Mouse (Mus musculus): Measurements from ENCODE around the gene Rasip1.
"Not testable (repeated sequence)": the region's sequence is repeated elsewhere in the genome, so short reads cannot be mapped to it uniquely, and the experiment has no call there.

Rasip1 gene

DNA sequence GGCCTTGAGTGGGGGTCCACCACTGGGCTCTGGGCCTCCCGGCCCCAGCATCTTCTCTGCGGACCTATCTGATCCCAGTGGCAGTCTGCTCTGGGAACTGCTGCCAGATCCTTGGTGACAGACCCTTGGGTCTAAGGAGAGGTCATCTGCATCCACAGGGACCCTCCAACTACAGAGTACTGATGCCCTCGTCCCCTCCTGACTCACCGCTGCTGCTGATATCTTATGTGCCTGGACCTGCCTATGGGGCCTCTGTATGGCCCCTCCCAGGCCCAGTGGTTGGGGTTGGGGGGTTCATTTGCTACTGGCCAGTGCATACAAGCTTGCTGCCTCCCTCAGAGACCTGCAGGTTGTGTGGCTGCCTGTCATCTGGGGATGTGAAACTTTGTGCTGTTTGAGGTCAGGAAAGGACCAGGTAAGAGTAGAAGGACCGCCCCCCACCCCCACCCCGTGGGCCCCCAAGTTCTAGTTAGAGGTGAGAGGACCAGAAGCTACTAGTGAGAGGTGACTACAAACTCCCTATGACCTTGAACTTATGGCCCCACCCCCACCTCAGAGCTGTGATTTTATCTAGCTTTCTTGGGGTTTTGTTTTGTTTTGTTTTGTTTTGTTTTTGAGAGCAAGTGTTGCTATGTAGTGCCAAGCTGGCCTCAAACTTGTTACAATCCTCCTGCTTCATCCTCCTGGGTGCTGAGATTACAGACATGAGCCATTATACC is 17.7 kb downstream of the Rasip1 start:
- no peak for DNase-seq (ENCODE audit: low spot score)

DNA sequence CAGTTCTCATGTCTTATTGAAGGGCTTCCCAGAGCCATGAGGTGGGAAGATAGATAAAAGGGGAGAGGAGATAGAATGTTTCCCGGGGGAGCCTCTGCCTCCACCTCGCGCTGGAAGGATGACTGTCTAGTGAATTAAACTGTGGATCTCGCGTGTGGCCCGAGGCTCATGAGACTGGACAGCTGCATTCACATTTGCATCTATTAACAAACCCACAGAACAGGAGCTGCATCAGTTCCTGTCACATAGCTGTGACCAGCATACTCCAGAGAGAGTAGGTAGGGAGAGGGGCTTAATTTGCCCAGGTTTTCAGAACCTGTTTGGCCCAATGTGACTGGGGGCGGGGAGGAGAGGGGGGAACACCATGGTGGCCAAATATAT is 18.3 kb downstream of the Rasip1 start:
- no peak for DNase-seq (ENCODE audit: low spot score)

DNA sequence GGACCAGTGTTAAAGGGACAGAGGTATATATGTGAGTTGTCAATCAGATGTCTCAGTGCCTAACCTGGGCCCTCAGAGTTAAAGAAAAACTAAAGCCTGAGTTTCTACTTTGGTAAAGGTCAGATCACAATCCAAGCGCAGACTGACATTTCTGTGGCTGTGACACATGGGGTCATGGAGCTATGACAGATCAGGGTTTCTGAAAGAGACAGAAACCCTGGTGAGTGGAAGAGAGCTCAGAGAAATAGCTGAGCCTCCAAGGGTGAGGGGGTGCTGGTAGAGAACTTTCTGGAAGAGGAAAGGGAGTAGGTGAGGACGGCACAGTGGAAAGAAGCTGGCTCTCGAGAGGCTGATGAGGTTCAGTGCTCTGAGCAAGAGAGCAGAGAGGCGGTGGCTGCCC is 19.4 kb downstream of the Rasip1 start:
- no peak for DNase-seq (ENCODE audit: low spot score)

DNA sequence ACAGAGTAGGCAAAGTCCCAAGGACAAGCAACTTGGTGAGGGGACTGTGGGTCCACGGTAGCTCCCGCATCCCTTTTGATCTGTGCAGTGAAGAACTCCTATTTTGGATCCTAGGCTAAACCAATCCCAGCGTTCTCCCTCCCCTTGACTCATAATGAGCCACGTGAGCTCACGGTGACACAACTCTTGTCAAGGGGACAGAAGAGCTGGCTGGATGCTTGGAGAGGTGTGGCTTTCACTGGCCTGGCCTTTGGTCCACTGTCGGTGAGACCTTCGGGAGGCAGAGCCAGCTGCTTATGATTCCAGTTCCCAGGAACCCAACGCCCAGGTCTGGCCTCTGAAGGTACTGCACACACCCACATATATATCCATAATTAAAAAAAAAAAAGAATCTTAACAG is 22.1 kb downstream of the Rasip1 start:
- no peak for DNase-seq (ENCODE audit: low spot score)

DNA sequence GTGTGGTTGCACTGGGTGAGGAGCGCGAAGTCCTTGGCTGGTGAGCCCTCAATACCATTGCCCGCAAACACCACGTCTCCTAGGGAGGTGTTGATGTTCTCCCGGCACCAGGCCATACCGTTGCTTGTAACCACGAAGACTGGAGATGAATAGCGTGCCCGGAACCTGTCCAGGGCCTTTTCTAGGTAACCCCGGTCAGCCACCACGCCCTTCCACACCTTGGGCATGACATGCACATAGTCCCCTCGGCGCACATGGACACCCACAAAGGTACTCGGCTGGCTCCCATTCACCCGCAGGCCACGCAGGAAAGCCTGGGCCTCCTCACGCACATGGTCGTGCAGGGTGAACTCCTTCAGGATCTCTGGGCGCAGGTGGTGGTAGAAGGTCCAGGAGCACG is 23.2 kb downstream of the Rasip1 start:
- not testable (repeated sequence) for DNase-seq (ENCODE audit: low spot score)

DNA sequence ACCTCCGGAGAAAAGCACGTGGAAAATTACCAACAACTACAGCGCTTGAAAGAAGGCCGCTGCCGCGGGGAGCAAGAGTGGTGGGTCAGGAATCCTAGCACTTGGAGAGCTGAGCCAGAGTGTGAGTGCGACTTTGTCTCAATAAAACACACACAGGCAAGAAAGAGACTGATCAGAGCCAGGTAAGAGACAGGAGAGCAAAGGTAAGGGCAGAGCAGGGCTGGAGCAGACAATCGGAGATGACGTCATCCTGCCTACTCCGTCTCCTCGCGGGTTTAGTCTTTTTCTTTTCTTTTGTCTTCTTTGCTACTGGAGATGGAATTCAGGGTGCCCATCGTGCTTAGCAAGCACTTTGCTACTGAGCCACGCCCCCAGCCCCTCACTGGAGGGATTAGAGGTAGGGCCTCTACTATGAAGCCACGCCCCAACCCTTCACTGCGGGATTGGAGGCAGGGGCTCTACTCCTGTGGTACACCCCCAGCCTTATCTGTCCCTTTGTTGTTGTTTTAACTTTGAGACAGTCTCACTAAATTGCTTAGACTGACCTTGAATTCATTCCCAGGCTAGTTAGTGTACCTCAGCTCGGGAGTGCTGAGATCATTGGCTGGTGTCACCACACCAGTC is 27.2 kb downstream of the Rasip1 start:
- no peak for DNase-seq (ENCODE audit: low spot score)

DNA sequence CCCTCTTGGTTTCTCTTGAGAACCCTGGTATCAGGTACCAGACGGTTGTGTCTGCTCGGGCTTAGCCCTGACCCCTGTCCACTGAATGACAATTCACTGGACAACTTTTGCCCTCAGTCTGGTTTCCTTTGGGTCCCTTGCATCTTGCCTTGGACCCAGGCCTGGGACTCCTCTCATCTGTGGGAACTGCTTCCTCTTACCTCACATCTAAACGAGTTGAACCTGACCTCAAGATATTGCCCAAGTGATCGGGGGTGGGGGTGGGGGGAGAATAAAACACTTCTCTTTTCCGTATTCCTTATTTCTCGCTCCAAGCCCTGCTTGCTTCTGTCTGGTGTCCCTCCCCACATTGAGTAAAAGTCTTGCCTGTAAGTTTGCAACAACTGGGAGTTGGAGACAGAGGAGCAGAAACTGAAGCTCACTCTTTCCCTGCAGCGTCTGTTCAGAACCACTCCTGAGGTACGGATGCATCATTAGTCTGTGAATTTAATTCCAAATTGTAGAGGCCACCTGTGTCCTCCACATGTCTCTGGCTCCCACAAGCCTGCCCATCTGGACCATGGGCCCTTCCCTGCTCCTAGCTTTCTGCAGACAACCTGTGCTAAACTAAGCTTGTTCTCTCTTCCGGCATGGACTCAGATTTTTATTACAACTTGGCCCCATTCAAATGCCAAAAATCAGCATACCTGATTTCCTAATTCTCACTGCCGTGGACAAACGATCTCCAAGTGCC is 33.6 kb downstream of the Rasip1 start:
- DNase-seq (ENCODE audit: low spot score), result no peak

DNA sequence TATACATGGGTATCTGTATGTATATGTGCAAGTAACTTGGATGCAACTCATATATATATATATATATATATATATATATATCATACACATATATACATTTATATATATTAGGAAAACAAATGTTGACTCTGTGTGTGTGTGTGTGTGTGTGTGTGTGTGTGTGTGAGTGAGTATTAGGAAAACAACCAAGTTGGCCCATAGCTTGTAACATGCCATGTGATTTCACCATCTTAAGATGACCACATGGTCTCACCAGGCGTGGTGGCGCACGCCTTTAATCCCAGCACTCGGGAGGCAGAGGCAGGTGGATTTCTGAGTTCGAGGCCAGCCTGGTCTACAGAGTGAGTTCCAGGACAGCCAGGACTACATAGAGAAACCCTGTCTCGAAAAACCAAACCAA is 34.4 kb downstream of the Rasip1 start:
- DNase-seq (ENCODE audit: low spot score), result not testable (repeated sequence)

DNA sequence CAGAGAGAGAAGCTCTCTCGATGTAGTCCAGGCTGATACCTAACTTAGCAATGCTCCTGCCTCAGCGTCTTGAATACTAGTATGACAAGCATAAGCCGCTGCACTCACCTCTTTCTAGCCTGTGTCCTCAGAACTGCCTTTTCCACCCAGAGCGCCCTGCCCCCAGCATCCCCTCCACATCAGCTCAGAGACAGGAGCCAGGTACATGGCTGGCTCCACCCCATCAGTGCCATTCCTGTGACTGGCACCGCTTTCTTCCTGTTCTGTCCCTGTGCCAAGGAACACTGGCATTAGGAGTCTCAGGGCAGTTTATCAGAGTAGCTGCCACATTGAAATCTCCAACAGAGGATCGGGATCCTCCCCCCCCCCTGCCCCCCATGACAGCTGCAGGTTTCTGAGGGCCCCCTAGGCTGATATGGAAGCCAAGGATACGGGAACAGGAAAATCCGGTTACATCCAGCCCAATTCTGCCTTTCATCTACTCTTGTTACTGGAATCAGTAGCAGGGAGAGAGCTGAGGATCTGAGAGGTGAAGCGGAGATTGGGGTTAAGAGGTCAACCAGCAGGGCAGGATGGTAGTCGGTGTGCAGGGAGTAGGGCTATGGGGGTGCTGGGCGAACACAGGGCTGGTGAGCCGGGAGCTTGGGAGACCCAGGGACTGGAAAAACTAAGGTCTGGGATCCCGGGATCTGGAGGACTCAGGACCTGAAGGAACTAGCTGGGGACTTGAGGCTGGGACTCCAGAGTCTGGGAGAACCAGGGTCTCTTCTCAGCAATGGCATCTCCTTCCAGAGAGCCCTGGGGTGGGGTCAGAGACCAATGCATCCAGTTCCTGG is 38.2 kb downstream of the Rasip1 start:
- peak; percentile 37 for DNase-seq (ENCODE audit: low spot score)

DNA sequence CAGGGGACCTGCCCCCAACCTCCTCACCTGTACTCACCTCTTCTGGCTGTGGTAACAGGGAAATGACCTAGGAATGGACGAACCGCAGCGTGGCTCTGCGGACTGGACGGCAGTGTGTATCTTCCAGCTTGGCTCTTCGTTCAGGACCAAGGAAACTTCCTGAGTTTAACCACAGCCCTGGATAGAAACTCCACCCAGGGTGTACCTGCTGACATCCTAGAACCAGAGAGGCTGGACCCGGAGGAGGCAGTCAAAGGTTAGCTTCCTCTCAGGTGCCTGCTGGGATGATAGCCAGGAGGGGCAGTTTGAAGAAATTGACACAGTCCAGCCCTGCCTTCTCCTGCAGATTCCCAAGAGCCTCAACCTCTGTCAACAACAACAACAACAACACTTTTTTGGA is 38.9 kb downstream of the Rasip1 start, which contains the start of gene Fut2:
Fut2 (minus strand) TSS at position 234 of the 400 bp plus-strand sequence.
- DNase-seq (ENCODE audit: low spot score), result no peak

DNA sequence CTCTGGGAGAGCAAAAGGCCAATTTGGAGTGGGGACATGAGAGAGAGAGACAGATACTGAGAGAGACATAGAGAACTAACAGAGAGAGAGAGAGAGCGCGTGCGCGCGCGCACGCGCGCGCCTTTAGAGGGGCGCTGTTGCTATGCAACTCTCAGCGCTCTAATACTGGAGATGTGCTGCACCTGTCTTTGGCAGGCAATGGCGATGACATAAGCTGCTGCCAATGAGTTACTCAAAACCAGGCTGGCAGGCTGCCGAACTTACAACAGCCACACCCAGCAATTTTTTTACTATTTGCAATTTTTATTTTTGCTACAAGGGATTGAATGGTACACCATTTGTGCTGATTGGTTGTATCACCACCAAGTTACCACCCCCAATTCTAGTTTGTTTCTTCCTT is 40.5 kb downstream of the Rasip1 start:
- DNase-seq (ENCODE audit: low spot score), result no peak

DNA sequence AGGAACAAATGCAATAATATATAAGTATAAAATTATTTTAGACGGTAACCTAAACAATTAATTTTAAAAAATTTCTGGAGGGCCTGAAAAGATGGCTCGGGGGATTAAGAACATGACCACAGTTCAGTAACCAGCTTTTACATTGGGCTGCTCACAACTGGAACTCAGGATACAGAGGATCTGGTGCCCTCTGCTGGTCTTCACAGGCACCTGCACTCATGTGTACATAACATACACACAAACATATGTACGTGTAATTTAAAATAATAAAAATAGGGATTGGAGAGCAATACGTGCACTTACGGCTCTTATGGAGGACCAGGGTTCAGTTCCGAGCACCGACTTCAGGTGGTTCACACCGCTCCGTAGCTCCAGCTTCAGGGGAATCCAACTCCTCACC is 41.6 kb downstream of the Rasip1 start:
- no peak for DNase-seq (ENCODE audit: low spot score)

DNA sequence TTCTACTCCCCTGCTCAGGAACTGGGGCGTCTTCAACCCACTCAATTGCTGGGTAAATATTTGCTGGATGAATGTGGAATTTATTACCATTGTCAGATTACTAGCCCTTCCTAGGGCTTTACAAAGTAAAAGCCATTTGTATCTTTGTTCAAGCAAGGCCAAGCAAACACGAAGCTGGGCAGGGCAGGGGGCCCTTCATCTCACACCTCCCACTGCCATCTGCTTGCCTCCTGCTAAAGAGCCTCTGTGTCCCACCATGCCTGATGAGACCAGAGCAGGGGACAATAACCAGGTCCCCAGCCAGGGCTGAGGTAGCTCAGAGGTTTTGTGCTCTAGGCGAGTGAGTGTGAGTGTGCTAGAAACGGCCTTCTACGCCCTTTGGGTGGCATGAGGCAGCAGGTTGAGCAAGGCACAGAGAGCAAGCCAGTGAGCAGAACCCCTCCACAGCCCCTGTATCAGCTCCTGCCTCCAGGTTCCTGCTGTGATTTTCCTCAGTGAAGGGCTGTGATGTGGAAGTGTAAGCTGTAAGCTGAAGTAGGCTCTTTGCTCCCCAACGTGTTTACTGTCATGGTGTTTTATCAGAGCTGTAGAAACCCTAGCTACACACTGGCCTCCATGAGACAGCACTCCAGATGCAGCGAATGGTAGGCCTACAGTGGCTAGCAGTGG is 50.5 kb downstream of the Rasip1 start:
- DNase-seq (ENCODE audit: low spot score), result no peak

DNA sequence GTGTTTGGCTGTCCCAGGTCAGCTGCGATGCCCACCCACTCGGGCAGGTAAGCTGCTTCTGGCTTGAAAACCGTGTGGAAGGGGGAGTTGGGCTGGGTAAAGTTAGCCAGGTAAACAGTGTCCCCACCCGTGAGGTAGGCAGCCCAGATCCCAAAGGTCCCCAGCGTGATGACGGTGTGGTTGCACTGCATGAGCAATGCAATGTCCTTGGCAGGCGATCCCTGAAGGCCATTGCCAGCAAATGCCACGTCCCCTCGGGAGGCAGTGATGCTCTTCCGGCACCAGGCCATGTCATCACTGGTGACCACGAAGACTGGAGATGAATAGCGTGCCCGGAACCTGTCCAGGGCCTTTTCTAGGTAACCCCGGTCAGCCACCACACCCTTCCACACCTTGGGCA is 51.2 kb downstream of the Rasip1 start:
- no peak for DNase-seq (ENCODE audit: low spot score)

DNA sequence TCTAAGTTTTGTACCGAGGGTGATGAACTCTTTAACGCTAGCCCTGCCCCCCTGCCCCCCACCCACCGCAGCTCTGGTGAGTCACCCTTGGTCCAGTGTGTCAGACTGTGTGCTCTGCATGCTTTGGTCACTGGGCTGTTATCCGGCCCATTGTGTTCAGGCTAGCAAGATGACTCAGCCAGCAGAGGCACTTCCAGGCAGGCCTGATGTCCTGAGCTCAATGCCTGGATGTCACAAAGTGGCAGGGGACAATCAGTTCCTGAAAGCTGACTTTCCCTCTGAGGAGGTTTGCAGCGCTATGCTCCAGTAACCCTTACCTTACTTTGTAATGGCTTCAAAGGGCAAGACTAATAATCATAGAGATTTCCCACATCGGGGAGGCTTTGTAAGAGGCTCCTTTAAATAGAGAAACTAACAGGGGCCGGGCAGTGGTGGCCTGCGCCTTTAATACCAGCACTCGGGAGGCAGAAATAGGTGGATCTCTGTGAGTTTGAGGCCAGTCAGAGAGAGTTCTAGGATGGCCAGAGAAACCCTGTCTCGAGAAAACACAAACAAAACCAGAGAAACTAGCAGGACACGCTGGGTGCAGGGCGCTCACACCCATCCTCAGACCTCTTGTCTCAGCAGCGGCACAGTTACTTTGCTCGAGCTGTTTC is 52.8 kb downstream of the Rasip1 start:
- DNase-seq (ENCODE audit: low spot score), result peak; percentile 74

DNA sequence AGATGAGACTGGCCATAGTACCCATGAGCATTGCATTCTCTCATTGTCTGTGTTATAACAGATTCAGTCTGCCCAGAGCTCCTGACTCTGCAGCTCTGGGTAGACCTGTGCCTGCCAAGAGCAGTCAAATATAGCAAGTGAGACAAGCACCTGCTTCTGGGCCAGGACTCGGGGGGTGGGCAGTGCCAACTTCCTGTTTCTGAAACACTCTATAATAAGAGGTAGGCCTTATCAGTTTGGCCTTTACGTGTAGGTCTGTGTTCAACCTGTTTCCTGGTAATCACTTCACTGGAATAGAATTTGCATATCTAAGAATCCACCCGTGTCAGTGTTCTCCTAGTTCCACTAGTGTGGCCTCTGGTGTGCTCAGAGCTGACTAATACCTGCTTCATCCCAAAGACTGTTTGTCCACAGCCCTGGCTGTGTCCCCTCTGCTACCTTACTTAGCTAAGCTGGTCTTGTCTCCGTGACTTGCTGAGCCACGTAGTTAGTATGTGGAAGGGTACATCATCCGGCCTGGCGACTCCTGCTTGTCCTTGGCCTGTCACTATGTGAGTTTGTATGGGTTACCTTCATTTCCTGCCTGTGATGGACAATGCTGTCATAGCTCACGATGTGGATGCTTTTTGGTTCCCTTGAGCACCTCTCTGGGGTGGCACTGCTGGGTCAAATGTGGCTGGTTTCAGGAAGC is 53.9 kb downstream of the Rasip1 start:
- no peak for DNase-seq (ENCODE audit: low spot score)

DNA sequence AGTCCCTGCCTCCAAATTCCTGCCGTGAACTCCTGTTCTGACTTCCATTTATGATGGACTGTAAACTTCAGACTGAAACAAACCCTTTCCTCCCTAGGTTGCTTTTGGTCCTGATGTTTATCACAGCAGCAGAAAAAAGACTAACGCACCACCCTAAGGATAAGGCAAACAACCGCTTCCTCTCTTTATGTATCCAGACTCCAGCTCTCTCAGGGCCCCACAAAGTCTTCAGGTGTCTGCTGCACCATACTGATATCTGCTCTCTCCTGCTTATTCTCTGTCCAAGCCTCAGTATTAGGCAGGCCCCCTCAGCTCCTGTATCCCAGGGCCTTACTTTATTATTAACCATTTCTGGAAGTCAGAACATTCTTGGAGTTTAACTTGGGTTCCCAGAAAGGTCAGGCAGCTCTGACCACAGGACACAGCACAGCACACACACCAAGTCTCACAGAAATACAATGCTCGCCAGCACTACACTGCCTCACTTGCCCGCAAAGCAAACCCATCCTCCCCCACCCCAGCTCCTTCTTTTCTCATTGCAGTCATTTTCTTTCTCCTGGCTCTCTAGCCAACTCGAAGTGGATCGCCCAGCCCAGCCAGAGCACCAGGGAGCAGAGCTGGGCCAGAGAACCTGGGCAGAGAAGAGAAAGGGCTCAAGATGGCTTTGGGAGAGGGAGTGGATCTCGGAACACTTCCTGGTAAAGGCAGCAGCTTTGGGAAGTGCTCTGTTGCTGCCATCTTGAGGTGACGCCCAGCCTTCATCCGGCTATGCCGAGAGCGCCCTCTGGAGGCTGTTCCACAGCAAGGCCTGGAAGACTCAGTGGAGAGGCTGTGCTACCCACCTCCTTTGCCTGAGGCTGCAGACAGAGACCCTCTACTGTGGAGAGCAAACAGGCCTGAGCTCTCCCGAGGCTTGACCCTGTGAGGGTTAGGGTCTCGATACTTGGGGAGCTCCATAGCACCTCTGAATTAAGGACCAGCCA is 55.1 kb downstream of the Rasip1 start:
- peak; percentile 92 for DNase-seq (ENCODE audit: low spot score)

DNA sequence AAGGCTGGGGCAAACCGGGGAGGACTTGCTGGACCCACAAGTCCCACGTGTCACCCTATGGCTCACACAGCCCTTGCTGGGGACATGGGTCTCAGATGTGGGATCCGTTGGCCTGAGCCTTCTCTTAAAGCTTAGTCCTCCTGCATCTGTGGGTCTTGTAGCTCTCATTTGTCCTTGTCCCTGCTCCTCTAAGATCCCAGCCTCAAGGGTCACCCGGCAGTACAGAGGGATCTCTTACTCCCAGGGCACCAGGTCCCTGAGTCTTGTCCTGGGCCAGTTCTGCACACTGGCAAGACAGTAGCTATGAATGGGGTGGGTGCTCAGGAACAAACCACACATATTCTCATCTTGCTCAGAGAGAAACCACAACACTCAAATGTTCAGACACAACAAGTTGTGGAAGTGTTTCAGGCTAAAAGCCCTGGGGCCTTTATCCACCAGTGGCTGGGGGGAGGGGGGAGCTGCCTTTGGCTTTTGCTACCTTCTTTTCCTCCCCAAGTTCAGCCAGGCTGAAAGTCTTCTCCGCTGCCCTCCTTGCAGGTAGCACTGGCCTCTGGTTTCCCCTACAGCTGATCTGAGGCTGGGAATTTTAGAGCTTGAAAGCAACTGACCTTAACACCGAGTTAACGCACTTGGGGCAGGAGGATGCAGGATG is 56.2 kb downstream of the Rasip1 start, which contains the start of gene Ntn5:
Ntn5 (plus strand) TSS at position 627 of the 655 bp plus-strand sequence.
- DNase-seq (ENCODE audit: low spot score), result no peak

DNA sequence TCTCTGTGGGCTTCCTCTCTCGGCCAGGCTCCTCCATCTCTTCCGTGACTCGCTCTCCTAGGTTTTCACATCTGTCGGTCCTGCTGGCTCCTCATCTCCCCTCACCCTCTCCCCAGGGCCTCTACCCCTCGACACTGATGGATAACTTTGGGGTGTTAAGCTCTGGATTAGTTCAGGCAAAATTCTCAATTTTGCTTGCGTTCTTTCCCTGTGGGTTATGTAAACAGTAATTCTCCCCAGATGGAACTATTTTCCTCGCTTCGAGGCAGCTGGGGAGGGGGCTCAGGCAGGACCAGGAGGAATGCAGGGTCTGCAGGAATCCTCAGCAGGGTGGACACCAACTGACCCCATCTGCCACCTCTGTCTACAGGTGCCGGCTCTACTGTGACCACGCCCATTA is 58.5 kb downstream of the Rasip1 start:
- DNase-seq (ENCODE audit: low spot score), result no peak
